Mouse (Mus musculus): ENCODE measurements at regions not wholly inside any gene's neighbourhood (a gene's known extent, or its start where the extent isn't known, plus 50 kb on each side); places are given as distances from the start of the nearest gene placed in this dataset.
"Not testable (repeated sequence)": the region's sequence is repeated elsewhere in the genome, so short reads cannot be mapped to it uniquely, and the experiment has no call there.

GRCm38 (mm10) chr2:100918122-100918521 is 706.4 kb upstream of the Rag2 start:
- no peak for DNase-seq (ENCODE audit: low spot score, missing footprints)
- no peak overlapping the region for H3K4me2 ChIP-seq
- no peaks in the 10 kb centered on the region for H3K36me3 ChIP-seq (ENCODE audit: control insufficient read depth, insufficient read depth, low read length)
- no peak overlapping the region for H3K4me3 ChIP-seq (ENCODE audit: low read depth, low read length)
- no peak overlapping the region for H3K27ac ChIP-seq (ENCODE audit: low read depth, low read length)
- WGBS: 87% methylated on average over 3 of the region's 3 CpGs
- H3K9ac ChIP-seq (ENCODE audit: low read length): no peak overlapping the region
- ATAC-seq (ENCODE audit: low FRiP score): no peak
- H3K9me3 ChIP-seq (ENCODE audit: control insufficient read depth, low read length): no peaks in the 10 kb centered on the region
- no peaks in the 10 kb centered on the region for H3K4me1 ChIP-seq (ENCODE audit: control insufficient read depth, insufficient read depth, low read length)
- no peaks in the 10 kb centered on the region for H3K27me3 ChIP-seq (ENCODE audit: control insufficient read depth, insufficient read depth, low read length)

GRCm38 (mm10) chr2:100919537-100920212 is 704.8 kb upstream of the Rag2 start:
- H3K36me3 ChIP-seq (ENCODE audit: control insufficient read depth, insufficient read depth, low read length): no peaks in the 10 kb centered on the region
- DNase-seq (ENCODE audit: low spot score, missing footprints) (no peak), ATAC-seq (ENCODE audit: low FRiP score) (no peak)
- WGBS: 83% methylated on average over 1 of the region's 1 CpGs
- H3K27me3 ChIP-seq (ENCODE audit: control insufficient read depth, insufficient read depth, low read length): no peaks in the 10 kb centered on the region
- H3K4me2 ChIP-seq: no peak overlapping the region
- no peak overlapping the region for H3K4me3 ChIP-seq (ENCODE audit: low read depth, low read length)
- H3K9me3 ChIP-seq (ENCODE audit: control insufficient read depth, low read length): no peaks in the 10 kb centered on the region
- no peak overlapping the region for H3K27ac ChIP-seq (ENCODE audit: low read depth, low read length)
- H3K4me1 ChIP-seq (ENCODE audit: control insufficient read depth, insufficient read depth, low read length): no peaks in the 10 kb centered on the region
- H3K9ac ChIP-seq (ENCODE audit: low read length): no peak overlapping the region

DNA sequence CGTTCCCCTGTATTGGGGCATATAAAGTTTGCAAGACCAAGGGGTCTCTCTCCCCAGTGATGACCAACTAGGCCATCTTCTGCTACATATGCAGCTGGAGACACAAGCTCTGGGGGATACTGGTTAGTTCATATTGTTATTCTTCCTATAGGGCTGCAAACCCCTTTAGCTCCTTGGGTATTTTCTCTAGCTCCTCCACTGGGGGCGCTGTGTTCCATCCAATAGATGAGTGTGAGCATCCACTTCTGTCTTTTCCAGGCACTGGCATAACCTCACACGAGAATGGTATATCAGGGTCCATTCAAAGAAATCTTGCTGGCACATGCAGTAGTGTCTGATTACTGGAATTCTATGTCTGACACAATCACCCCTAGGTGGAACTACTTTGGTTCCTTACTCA is 675.9 kb upstream of the Rag2 start:
- H3K4me2 ChIP-seq; H3K27me3 ChIP-seq (ENCODE audit: control insufficient read depth, insufficient read depth, low read length); H3K9ac ChIP-seq (ENCODE audit: low read length); H3K4me1 ChIP-seq (ENCODE audit: control insufficient read depth, insufficient read depth, low read length); H3K27ac ChIP-seq (ENCODE audit: low read depth, low read length); H3K4me3 ChIP-seq (ENCODE audit: low read depth, low read length); DNase-seq (ENCODE audit: low spot score, missing footprints); ATAC-seq (ENCODE audit: low FRiP score); H3K36me3 ChIP-seq (ENCODE audit: control insufficient read depth, insufficient read depth, low read length); H3K9me3 ChIP-seq (ENCODE audit: control insufficient read depth, low read length): not testable (repeated sequence)
- 51% methylated on average over 3 of the region's 3 CpGs for WGBS

DNA sequence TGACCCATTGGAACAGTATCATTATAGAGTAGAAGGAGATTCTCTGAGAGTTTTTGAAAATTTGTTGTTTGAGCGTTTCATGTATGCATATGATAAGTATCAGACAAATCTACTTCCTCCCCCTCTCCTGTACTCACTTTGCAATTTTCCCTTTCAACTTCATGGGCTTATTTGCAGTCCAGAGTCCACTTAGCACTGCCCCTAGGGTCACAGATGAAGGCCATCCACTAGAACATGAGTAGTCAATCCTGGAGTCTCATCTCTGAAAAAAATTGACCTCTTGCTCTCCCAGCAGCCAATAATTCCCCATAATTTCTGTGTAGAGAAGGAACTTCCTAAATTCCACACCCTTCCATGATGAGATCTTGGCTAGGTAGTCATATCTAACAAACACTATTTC is 665.1 kb upstream of the Rag2 start:
- DNase-seq (ENCODE audit: low spot score, missing footprints) (no peak), ATAC-seq (ENCODE audit: low FRiP score) (no peak)
- 97% methylated on average over 1 of the region's 1 CpGs for WGBS
- no peaks in the 10 kb centered on the region for H3K36me3 ChIP-seq (ENCODE audit: control insufficient read depth, insufficient read depth, low read length)
- no peaks in the 10 kb centered on the region for H3K4me1 ChIP-seq (ENCODE audit: control insufficient read depth, insufficient read depth, low read length)
- H3K9me3 ChIP-seq (ENCODE audit: control insufficient read depth, low read length): no peaks in the 10 kb centered on the region
- no peaks in the 10 kb centered on the region for H3K27me3 ChIP-seq (ENCODE audit: control insufficient read depth, insufficient read depth, low read length)
- no peak overlapping the region for H3K4me2 ChIP-seq
- no peak overlapping the region for H3K27ac ChIP-seq (ENCODE audit: low read depth, low read length)
- H3K9ac ChIP-seq (ENCODE audit: low read length): no peak overlapping the region
- no peak overlapping the region for H3K4me3 ChIP-seq (ENCODE audit: low read depth, low read length)

- Histone ChIP-seq H3K9me3 (ENCODE audit: control insufficient read depth, low read length) (no peaks in the 10 kb centered on the region), H3K4me3 (ENCODE audit: low read depth, low read length) (no peak overlapping the region), H3K27ac (ENCODE audit: low read depth, low read length) (no peak overlapping the region), H3K9ac (ENCODE audit: low read length) (no peak overlapping the region), H3K27me3 (ENCODE audit: control insufficient read depth, insufficient read depth, low read length) (no peaks in the 10 kb centered on the region), H3K36me3 (ENCODE audit: control insufficient read depth, insufficient read depth, low read length) (no peaks in the 10 kb centered on the region), H3K4me2 (no peak overlapping the region), H3K4me1 (ENCODE audit: control insufficient read depth, insufficient read depth, low read length) (no peaks in the 10 kb centered on the region)
- DNase-seq (ENCODE audit: low spot score, missing footprints): no peak
- ATAC-seq (ENCODE audit: low FRiP score): no peak
- 89% methylated on average over 2 of the region's 2 CpGs for WGBS
Measured at GRCm38 (mm10) chr2:100964584-100964983, 659.9 kb upstream of the Rag2 start.

DNA sequence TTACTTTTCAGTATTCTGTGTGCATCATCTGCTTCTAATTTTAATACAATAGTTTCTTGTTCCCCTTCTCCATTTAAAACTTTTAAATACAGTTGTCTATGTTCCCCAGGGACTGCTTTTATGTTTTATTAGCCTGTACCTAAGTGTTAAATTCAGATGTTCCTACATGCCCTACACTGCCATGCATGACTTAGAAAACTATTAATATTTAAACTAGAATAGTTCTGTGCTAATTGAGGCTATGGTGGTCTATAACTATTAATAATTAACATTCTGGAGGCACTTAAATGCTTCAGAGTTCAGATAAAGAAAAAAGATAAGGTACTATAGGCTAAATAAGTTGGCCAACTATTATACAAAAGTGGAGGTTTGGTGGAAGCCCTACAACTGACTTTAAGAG is 647.3 kb upstream of the Rag2 start:
- DNase-seq (ENCODE audit: low spot score, missing footprints) (no peak), ATAC-seq (ENCODE audit: low FRiP score) (no peak)
- no peaks in the 10 kb centered on the region for H3K4me1 ChIP-seq (ENCODE audit: control insufficient read depth, insufficient read depth, low read length)
- no peak overlapping the region for H3K27ac ChIP-seq (ENCODE audit: low read depth, low read length)
- H3K9ac ChIP-seq (ENCODE audit: low read length): no peak overlapping the region
- no peak overlapping the region for H3K4me2 ChIP-seq
- no peaks in the 10 kb centered on the region for H3K9me3 ChIP-seq (ENCODE audit: control insufficient read depth, low read length)
- H3K4me3 ChIP-seq (ENCODE audit: low read depth, low read length): no peak overlapping the region
- H3K27me3 ChIP-seq (ENCODE audit: control insufficient read depth, insufficient read depth, low read length): no peaks in the 10 kb centered on the region
- H3K36me3 ChIP-seq (ENCODE audit: control insufficient read depth, insufficient read depth, low read length): no peaks in the 10 kb centered on the region

DNA sequence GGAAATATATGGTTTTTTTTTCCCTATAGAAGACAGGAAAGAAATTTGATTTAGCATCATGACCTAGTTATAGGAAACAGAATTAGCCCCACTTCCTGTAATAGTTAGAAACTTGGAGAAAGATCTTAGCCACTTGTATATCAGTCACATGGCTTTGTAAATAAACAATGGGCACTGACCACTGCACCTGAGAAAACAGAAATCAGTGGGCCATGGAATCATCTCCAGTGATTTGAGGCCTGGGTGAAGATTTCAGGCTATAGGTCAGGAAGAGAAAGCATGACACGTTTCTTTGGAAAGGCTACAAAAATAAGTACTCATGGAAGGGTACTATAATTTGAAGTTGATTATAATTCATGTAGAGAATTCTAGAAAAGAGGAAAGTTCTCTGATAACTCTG is 642.2 kb upstream of the Rag2 start:
- Histone ChIP-seq H3K27ac (ENCODE audit: low read depth, low read length) (no peak overlapping the region), H3K9me3 (ENCODE audit: control insufficient read depth, low read length) (no peaks in the 10 kb centered on the region), H3K36me3 (ENCODE audit: control insufficient read depth, insufficient read depth, low read length) (no peaks in the 10 kb centered on the region), H3K4me3 (ENCODE audit: low read depth, low read length) (no peak overlapping the region), H3K27me3 (ENCODE audit: control insufficient read depth, insufficient read depth, low read length) (no peaks in the 10 kb centered on the region), H3K4me1 (ENCODE audit: control insufficient read depth, insufficient read depth, low read length) (no peaks in the 10 kb centered on the region), H3K4me2 (no peak overlapping the region), H3K9ac (ENCODE audit: low read length) (no peak overlapping the region)
- 65% methylated on average over 1 of the region's 1 CpGs for WGBS
- DNase-seq (ENCODE audit: low spot score, missing footprints): no peak
- ATAC-seq (ENCODE audit: low FRiP score): no peak

- 92% methylated on average over 3 of the region's 3 CpGs for WGBS
- no peak overlapping the region for H3K27ac ChIP-seq (ENCODE audit: low read depth, low read length)
- no peak overlapping the region for H3K4me3 ChIP-seq (ENCODE audit: low read depth, low read length)
- DNase-seq (ENCODE audit: low spot score, missing footprints) (no peak), ATAC-seq (ENCODE audit: low FRiP score) (no peak)
- H3K4me1 ChIP-seq (ENCODE audit: control insufficient read depth, insufficient read depth, low read length): no peaks in the 10 kb centered on the region
- H3K4me2 ChIP-seq: no peak overlapping the region
- no peaks in the 10 kb centered on the region for H3K27me3 ChIP-seq (ENCODE audit: control insufficient read depth, insufficient read depth, low read length)
- H3K9ac ChIP-seq (ENCODE audit: low read length): no peak overlapping the region
- no peaks in the 10 kb centered on the region for H3K36me3 ChIP-seq (ENCODE audit: control insufficient read depth, insufficient read depth, low read length)
- no peaks in the 10 kb centered on the region for H3K9me3 ChIP-seq (ENCODE audit: control insufficient read depth, low read length)
Measured at GRCm38 (mm10) chr2:101015353-101015752, 609.2 kb upstream of the Rag2 start.

- Histone ChIP-seq H3K27me3 (ENCODE audit: control insufficient read depth, insufficient read depth, low read length) (no peaks in the 10 kb centered on the region), H3K4me2 (no peak overlapping the region), H3K9ac (ENCODE audit: low read length) (no peak overlapping the region), H3K27ac (ENCODE audit: low read depth, low read length) (no peak overlapping the region), H3K9me3 (ENCODE audit: control insufficient read depth, low read length) (no peaks in the 10 kb centered on the region), H3K4me3 (ENCODE audit: low read depth, low read length) (no peak overlapping the region), H3K4me1 (ENCODE audit: control insufficient read depth, insufficient read depth, low read length) (no peaks in the 10 kb centered on the region), H3K36me3 (ENCODE audit: control insufficient read depth, insufficient read depth, low read length) (no peaks in the 10 kb centered on the region)
- 84% methylated on average over 2 of the region's 2 CpGs for WGBS
- no peak for DNase-seq (ENCODE audit: low spot score, missing footprints)
- no peak for ATAC-seq (ENCODE audit: low FRiP score)
Measured at GRCm38 (mm10) chr2:101019384-101019783, 605.1 kb upstream of the Rag2 start.

DNA sequence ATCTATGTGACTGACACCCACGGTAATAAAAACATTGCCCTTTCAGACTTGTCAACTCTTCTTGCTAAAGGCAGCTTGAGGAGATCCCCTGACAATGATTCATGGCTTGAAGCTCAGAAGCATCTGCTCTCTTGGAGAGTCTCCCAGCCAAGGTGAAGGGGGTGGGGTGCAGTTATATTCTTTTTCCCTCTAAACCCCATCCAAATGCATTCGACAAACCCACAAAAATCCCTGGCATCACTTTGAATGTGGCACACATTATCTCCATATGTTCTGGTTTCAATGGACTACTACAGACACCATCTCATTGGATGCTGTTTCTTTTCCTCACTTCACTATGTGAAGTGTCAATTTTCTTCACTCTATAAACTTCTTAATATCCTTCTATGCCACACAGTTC is 603.0 kb upstream of the Rag2 start:
- no peak for DNase-seq (ENCODE audit: low spot score, missing footprints)

More for the DNA sequence above, 603.0 kb upstream of the Rag2 start:
- Histone ChIP-seq H3K9me3 (ENCODE audit: control insufficient read depth, low read length) (no peaks in the 10 kb centered on the region), H3K27me3 (ENCODE audit: control insufficient read depth, insufficient read depth, low read length) (no peaks in the 10 kb centered on the region), H3K4me2 (no peak overlapping the region), H3K36me3 (ENCODE audit: control insufficient read depth, insufficient read depth, low read length) (no peaks in the 10 kb centered on the region), H3K4me1 (ENCODE audit: control insufficient read depth, insufficient read depth, low read length) (no peaks in the 10 kb centered on the region), H3K27ac (ENCODE audit: low read depth, low read length) (no peak overlapping the region), H3K9ac (ENCODE audit: low read length) (no peak overlapping the region), H3K4me3 (ENCODE audit: low read depth, low read length) (no peak overlapping the region)
- no peak for ATAC-seq (ENCODE audit: low FRiP score)
- WGBS: 95% methylated on average over 2 of the region's 2 CpGs

All from midbrain, embryonic 11.5 days (tissue).